Mouse (Mus musculus) cerebellum, adult 2 months (tissue): Measurements from ENCODE around the gene Aplnr.

Experiments
- CTCF ChIP-seq: fragments of 200-500 bp; IDR thresholded peaks from 2 replicates; pipeline ENCODE4 v1.5.1; 2011; ENCODE audit warnings: low read depth, mild to moderate bottlenecking, control low read depth, low read length, moderate library complexity, borderline replicate concordance; ENCODE audit not compliant: insufficient read depth
- POLR2A ChIP-seq: fragments of 200-500 bp; IDR thresholded peaks from 2 replicates; pipeline ENCODE4 v1.6.1; 2011; ENCODE audit warnings: low read length, control low read depth, borderline replicate concordance; ENCODE audit not compliant: insufficient read depth

DNA sequence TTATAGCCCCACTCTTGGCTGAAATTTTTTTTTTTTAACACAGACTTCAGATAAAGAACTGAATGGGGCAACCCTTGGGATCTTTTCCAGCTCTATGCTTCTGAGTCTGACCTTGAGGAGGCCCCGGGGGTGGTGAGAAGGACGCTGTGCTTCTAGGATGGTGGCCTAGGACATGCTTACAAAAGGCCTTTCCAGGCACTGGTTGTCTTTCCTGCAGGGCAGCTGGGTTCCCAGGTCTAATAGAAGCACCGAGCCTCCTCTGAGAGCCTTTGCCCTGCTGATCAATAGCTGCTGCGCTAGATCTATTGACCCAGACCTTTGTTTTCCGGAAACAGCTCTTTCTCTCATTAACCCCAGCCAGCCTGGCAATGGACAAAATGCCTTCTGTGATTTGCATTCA lies 40.1 kb upstream of the Aplnr start:
- TF ChIP-seq CTCF (no peak), POLR2A (no peak)
